Comparison of ENCODE assay signal across 14 mouse cellular contexts in the genomic region with DNA sequence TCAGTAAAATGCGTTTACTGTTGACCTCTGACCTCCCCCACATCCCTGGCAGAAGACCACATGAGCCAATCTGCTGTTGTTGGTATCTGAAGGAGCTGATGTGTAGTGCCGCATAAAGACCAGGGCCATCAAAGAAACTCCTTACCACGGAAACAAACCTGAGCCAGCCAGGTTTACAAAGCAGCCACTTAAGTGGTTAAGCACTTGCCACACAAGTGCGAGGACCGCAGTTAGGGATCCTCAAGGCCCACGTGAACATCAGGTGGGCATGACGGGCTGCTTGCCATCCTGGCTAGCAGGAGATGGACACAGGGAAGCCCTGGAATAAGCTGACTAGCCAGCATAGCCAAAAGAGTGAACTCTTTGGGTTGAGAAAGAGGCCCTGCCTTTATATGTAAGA.
"Had no signal": no experiment of that assay in that cellular context is flagged by ENCODE, and none has a peak within 500 bp of the region (broad histone marks: within the 10 kb centered on the region; RNA-seq: fewer than 3 reads in every experiment).

No protein-coding gene starts in this region.

- H3K4me3 ChIP-seq: layer of hippocampus, adult 2 months; liver, embryonic 13.5 days; midbrain, embryonic 12.5 days; myocyte; stomach, embryonic 15.5 days had no signal

- H3K9ac ChIP-seq: liver, embryonic 13.5 days; midbrain, embryonic 12.5 days; stomach, embryonic 15.5 days had no signal

- H3K4me2 ChIP-seq: liver, embryonic 13.5 days; midbrain, embryonic 12.5 days; stomach, embryonic 15.5 days had no signal

- H3K4me1 ChIP-seq: liver, embryonic 13.5 days had no signal

- ATAC-seq: intestine, postnatal 0 days had no signal

- H3K27me3 ChIP-seq: liver, embryonic 13.5 days; midbrain, embryonic 12.5 days; stomach, embryonic 15.5 days had no signal

- H3K27ac ChIP-seq: kidney, postnatal 0 days; layer of hippocampus, adult 2 months; liver, embryonic 13.5 days; midbrain, embryonic 12.5 days; stomach, embryonic 15.5 days had no signal

- H3K9me3 ChIP-seq: liver, embryonic 13.5 days; midbrain, embryonic 12.5 days; stomach, embryonic 15.5 days had no signal

- DNase-seq: kidney, adult 2 months; kidney, postnatal 25 days; layer of hippocampus, adult 9-11 months; liver, embryonic 13.5 days; right cerebral cortex, adult 18-20 months; right cerebral cortex, postnatal 25 days; spleen, adult 18-20 months; thymus, postnatal 25 days had no signal

- H3K36me3 ChIP-seq: liver, embryonic 13.5 days; midbrain, embryonic 12.5 days; stomach, embryonic 15.5 days had no signal
